Mouse (Mus musculus) frontal cortex, postnatal 25 days (tissue): ENCODE data around the gene Tgm3.

Source experiments
- DNase-seq, 2 experiments: peaks; one replicate each; pipeline ENCODE4 v3.0.0; 2022; ENCODE audit warnings: low spot score in 2 of 2

Gene Tgm3

GRCm38 (mm10) chr2:130012026-130012425 is at the start of gene Tgm3:
Gene Tgm3 (plus strand): TSS chr2:130012349.
- no peak for DNase-seq

- DNase-seq = no peak
These were observed 31.5 kb upstream of the Tgm3 start for GRCm38 (mm10) chr2:129980608-129981007.

- DNase-seq = no peak
These were observed 24.6 kb upstream of the Tgm3 start for GRCm38 (mm10) chr2:129987527-129988045.

GRCm38 (mm10) chr2:129989646-129990045 is 22.5 kb upstream of the Tgm3 start:
- DNase-seq = no peak

GRCm38 (mm10) chr2:129994468-129994867 is 17.7 kb upstream of the Tgm3 start:
- DNase-seq = no peak

- no peak for DNase-seq
These were observed 13.7 kb upstream of the Tgm3 start for GRCm38 (mm10) chr2:129998476-129998875.

GRCm38 (mm10) chr2:129999296-129999695 is 12.9 kb upstream of the Tgm3 start:
- DNase-seq = no peak

GRCm38 (mm10) chr2:130000601-130001000 is 11.5 kb upstream of the Tgm3 start:
- DNase-seq = no peak

- DNase-seq = no peak
These were observed 8.1 kb upstream of the Tgm3 start for GRCm38 (mm10) chr2:130004046-130004445.

- DNase-seq = no peak
These were observed 2.8 kb upstream of the Tgm3 start for GRCm38 (mm10) chr2:130009371-130009770.

GRCm38 (mm10) chr2:130013646-130014045 is 1.5 kb downstream of the Tgm3 start:
- no peak for DNase-seq

GRCm38 (mm10) chr2:130015196-130015595 is 3.0 kb downstream of the Tgm3 start:
- DNase-seq = no peak

GRCm38 (mm10) chr2:130018084-130018483 is 5.9 kb downstream of the Tgm3 start:
- no peak for DNase-seq

GRCm38 (mm10) chr2:130027890-130028289 is 15.7 kb downstream of the Tgm3 start:
- no peak for DNase-seq

GRCm38 (mm10) chr2:130029826-130030225 is 17.7 kb downstream of the Tgm3 start:
- DNase-seq = no peak

- no peak for DNase-seq
These were observed 20.5 kb downstream of the Tgm3 start for GRCm38 (mm10) chr2:130032661-130033060.

- DNase-seq = no peak
These were observed 24.7 kb downstream of the Tgm3 start for GRCm38 (mm10) chr2:130036846-130037245.

GRCm38 (mm10) chr2:130038971-130039370 is 26.8 kb downstream of the Tgm3 start:
- no peak for DNase-seq

GRCm38 (mm10) chr2:130040190-130040886 is 28.2 kb downstream of the Tgm3 start:
- DNase-seq = no peak

GRCm38 (mm10) chr2:130043835-130044234 is 31.7 kb downstream of the Tgm3 start:
- DNase-seq = no peak

- DNase-seq = no peak
These were observed 35.8 kb downstream of the Tgm3 start for GRCm38 (mm10) chr2:130047923-130048440.

GRCm38 (mm10) chr2:130048792-130049191 is 36.6 kb downstream of the Tgm3 start:
- no peak for DNase-seq

- DNase-seq = no peak
These were observed 46.0 kb downstream of the Tgm3 start for GRCm38 (mm10) chr2:130058149-130058548.
